Mouse (Mus musculus): ENCODE results near the gene Kctd21. TPM values are rescaled to one million over a fixed set of nuclear protein-coding genes. Genes with fewer than 3 reads are reported as not detected.

The Kctd21 gene
- polyA plus RNA-seq, 1 experiment = 7.3 TPM

- H3K36me3 ChIP-seq (ENCODE audit: control insufficient read depth, insufficient read depth, low read length) = peaks cover 4% of the 10 kb centered on the region
- TF ChIP-seq POLR2A (IDR thresholded peaks at IDR 0.05; ENCODE audit: low read depth, low read length) (no peak), CTCF (IDR thresholded peaks at IDR 0.05; ENCODE audit: extremely low read depth, insufficient read length, insufficient replicate concordance, low read depth, low read length) (no peak)
- over 99% methylated on average over 15 of the region's 15 CpGs for WGBS
Measured at GRCm38 (mm10) chr7:97347464-97347863, 15.3 kb downstream of the Kctd21 start.

GRCm38 (mm10) chr7:97348318-97348717 lies 16.2 kb downstream of the Kctd21 start:
- H3K36me3 ChIP-seq (ENCODE audit: control insufficient read depth, insufficient read depth, low read length) = peaks cover 4% of the 10 kb centered on the region
- H3K27ac ChIP-seq (ENCODE audit: insufficient read depth, low read depth, low read length) = no peak overlapping the region
- WGBS = 96% methylated on average over 3 of the region's 3 CpGs
- TF ChIP-seq POLR2A (IDR thresholded peaks at IDR 0.05; ENCODE audit: low read depth, low read length) (no peak), CTCF (IDR thresholded peaks at IDR 0.05; ENCODE audit: extremely low read depth, insufficient read length, insufficient replicate concordance, low read depth, low read length) (no peak)
- peaks cover 3% of the 10 kb centered on the region; the same call in 1 of the 2 replicates for H3K4me1 ChIP-seq (ENCODE audit: control insufficient read depth, insufficient read depth, insufficient read length, low read length)
- H3K4me3 ChIP-seq (ENCODE audit: low read depth, low read length) = no peak overlapping the region
- no peaks in the 10 kb centered on the region for H3K27me3 ChIP-seq (ENCODE audit: control insufficient read depth, insufficient read depth, low read length)

More at GRCm38 (mm10) chr7:97347464-97347863, 15.3 kb downstream of the Kctd21 start:
- Histone ChIP-seq H3K4me3 (ENCODE audit: low read depth, low read length) (no peak overlapping the region), H3K4me1 (ENCODE audit: control insufficient read depth, insufficient read depth, insufficient read length, low read length) (peaks cover 3% of the 10 kb centered on the region; the same call in 1 of the 2 replicates), H3K27ac (ENCODE audit: insufficient read depth, low read depth, low read length) (no peak overlapping the region), H3K27me3 (ENCODE audit: control insufficient read depth, insufficient read depth, low read length) (no peaks in the 10 kb centered on the region)

GRCm38 (mm10) chr7:97348836-97349235 lies 16.7 kb downstream of the Kctd21 start:
- 87% methylated on average over 5 of the region's 5 CpGs for WGBS
- no peaks in the 10 kb centered on the region for H3K4me1 ChIP-seq (ENCODE audit: control insufficient read depth, insufficient read depth, insufficient read length, low read length)
- no peaks in the 10 kb centered on the region for H3K27me3 ChIP-seq (ENCODE audit: control insufficient read depth, insufficient read depth, low read length)
- no peak for TF ChIP-seq POLR2A (IDR thresholded peaks at IDR 0.05; ENCODE audit: low read depth, low read length)
- TF ChIP-seq CTCF (IDR thresholded peaks at IDR 0.05; ENCODE audit: extremely low read depth, insufficient read length, insufficient replicate concordance, low read depth, low read length) = no peak
- H3K36me3 ChIP-seq (ENCODE audit: control insufficient read depth, insufficient read depth, low read length) = peaks cover 4% of the 10 kb centered on the region
- H3K4me3 ChIP-seq (ENCODE audit: low read depth, low read length) = no peak overlapping the region
- H3K27ac ChIP-seq (ENCODE audit: insufficient read depth, low read depth, low read length) = no peak overlapping the region

GRCm38 (mm10) chr7:97349438-97349837 lies 17.3 kb downstream of the Kctd21 start:
- Histone ChIP-seq H3K27ac (ENCODE audit: insufficient read depth, low read depth, low read length) (no peak overlapping the region), H3K4me3 (ENCODE audit: low read depth, low read length) (no peak overlapping the region), H3K27me3 (ENCODE audit: control insufficient read depth, insufficient read depth, low read length) (no peaks in the 10 kb centered on the region), H3K36me3 (ENCODE audit: control insufficient read depth, insufficient read depth, low read length) (peaks cover 4% of the 10 kb centered on the region), H3K4me1 (ENCODE audit: control insufficient read depth, insufficient read depth, insufficient read length, low read length) (no peaks in the 10 kb centered on the region)
- 95% methylated on average over 6 of the region's 6 CpGs for WGBS
- TF ChIP-seq POLR2A (IDR thresholded peaks at IDR 0.05; ENCODE audit: low read depth, low read length) (no peak), CTCF (IDR thresholded peaks at IDR 0.05; ENCODE audit: extremely low read depth, insufficient read length, insufficient replicate concordance, low read depth, low read length) (no peak)

GRCm38 (mm10) chr7:97350891-97351290 lies 18.8 kb downstream of the Kctd21 start:
- Histone ChIP-seq H3K36me3 (ENCODE audit: control insufficient read depth, insufficient read depth, low read length) (peaks cover 4% of the 10 kb centered on the region), H3K27me3 (ENCODE audit: control insufficient read depth, insufficient read depth, low read length) (no peaks in the 10 kb centered on the region), H3K4me1 (ENCODE audit: control insufficient read depth, insufficient read depth, insufficient read length, low read length) (peaks cover 4% of the 10 kb centered on the region; the same call in 1 of the 2 replicates), H3K4me3 (ENCODE audit: low read depth, low read length) (no peak overlapping the region), H3K27ac (ENCODE audit: insufficient read depth, low read depth, low read length) (no peak overlapping the region)
- TF ChIP-seq CTCF (IDR thresholded peaks at IDR 0.05; ENCODE audit: extremely low read depth, insufficient read length, insufficient replicate concordance, low read depth, low read length) = no peak
- 94% methylated on average over 5 of the region's 5 CpGs for WGBS

- Histone ChIP-seq H3K4me1 (ENCODE audit: control insufficient read depth, insufficient read depth, insufficient read length, low read length) (peaks cover 4% of the 10 kb centered on the region; the same call in 1 of the 2 replicates), H3K36me3 (ENCODE audit: control insufficient read depth, insufficient read depth, low read length) (peaks cover 4% of the 10 kb centered on the region), H3K27ac (ENCODE audit: insufficient read depth, low read depth, low read length) (no peak overlapping the region), H3K27me3 (ENCODE audit: control insufficient read depth, insufficient read depth, low read length) (no peaks in the 10 kb centered on the region), H3K4me3 (ENCODE audit: low read depth, low read length) (no peak overlapping the region)
- TF ChIP-seq CTCF (IDR thresholded peaks at IDR 0.05; ENCODE audit: extremely low read depth, insufficient read length, insufficient replicate concordance, low read depth, low read length) (no peak), POLR2A (IDR thresholded peaks at IDR 0.05; ENCODE audit: low read depth, low read length) (no peak)
- WGBS = 90% methylated on average over 11 of the region's 11 CpGs
Measured at GRCm38 (mm10) chr7:97351792-97352513, 19.8 kb downstream of the Kctd21 start.

GRCm38 (mm10) chr7:97353356-97353755 lies 21.2 kb downstream of the Kctd21 start:
- peaks cover 4% of the 10 kb centered on the region; the same call in 1 of the 2 replicates for H3K4me1 ChIP-seq (ENCODE audit: control insufficient read depth, insufficient read depth, insufficient read length, low read length)
- no peak overlapping the region for H3K27ac ChIP-seq (ENCODE audit: insufficient read depth, low read depth, low read length)
- no peaks in the 10 kb centered on the region for H3K36me3 ChIP-seq (ENCODE audit: control insufficient read depth, insufficient read depth, low read length)
- TF ChIP-seq CTCF (IDR thresholded peaks at IDR 0.05; ENCODE audit: extremely low read depth, insufficient read length, insufficient replicate concordance, low read depth, low read length) = no peak
- TF ChIP-seq POLR2A (IDR thresholded peaks at IDR 0.05; ENCODE audit: low read depth, low read length) = no peak
- no peak overlapping the region for H3K4me3 ChIP-seq (ENCODE audit: low read depth, low read length)
- 93% methylated on average over 6 of the region's 6 CpGs for WGBS
- no peaks in the 10 kb centered on the region for H3K27me3 ChIP-seq (ENCODE audit: control insufficient read depth, insufficient read depth, low read length)

All from small intestine, adult 2 months (tissue).